In genomic region chr2:110671071-110671624, GRCm38 (mm10) we compare ENCODE assay signal across 24 mouse cellular contexts. TPM values are rescaled to one million over a fixed set of nuclear protein-coding genes. Genes with fewer than 3 reads are reported as not detected.
DNase-seq lines count a peak whose midpoint lies in the region; ATAC-seq lines count a peak whose summit lies in the region.
"Had no signal": no experiment of that assay in that cellular context is flagged by ENCODE, and none has a peak within 500 bp of the region (broad histone marks: within the 10 kb centered on the region; RNA-seq: fewer than 3 reads in every experiment).

No protein-coding gene starts in this region.

- no peak for DNase-seq in frontal cortex, postnatal 25 days (ENCODE audit: low spot score in 2 of 2)
- DNase-seq in left cerebral cortex, adult 11 months (ENCODE audit: low spot score): peak; percentile 7
- DNase-seq in left cerebral cortex, postnatal 4 days: no peak
- peak; percentile 61 for DNase-seq in forelimb bud, embryonic 11.5 days (ENCODE audit: low read depth, low spot score)
- peak; percentile 39 for DNase-seq in telencephalon, adult 2 months (ENCODE audit: low read depth, low spot score)
- DNase-seq in adrenal gland, adult 8-10 months: no peak
- DNase-seq: adrenal gland, postnatal 36 days; cerebellum, adult 11 months; cerebellum, adult 9-11 months; forebrain, postnatal 0 days; gastrocnemius, postnatal 14 days; heart, adult 18-20 months; heart, postnatal 10 days; kidney, adult 9 months; kidney, postnatal 25 days; lung, adult 18-20 months; lung, postnatal 10 days; spleen, adult 18-20 months had no signal

- intact Hi-C loops in left cerebral cortex, postnatal 4 days (cut with DNase I): no loop called here

- ATAC-seq in frontal cortex, adult (ENCODE audit: low TSS enrichment): peak; percentile 94
- ATAC-seq: forebrain, postnatal 0 days; hindbrain, embryonic 16.5 days; intestine, embryonic 16.5 days; liver, embryonic 12.5 days; midbrain, embryonic 16.5 days had no signal

RNA-seq across cellular contexts. Expression of gene Muc15, which starts 50.0 kb away (rescaled TPM):
- under 1 TPM in 1 of 2 experiments, not detected in 1; 0.18 TPM for total RNA-seq in left cerebral cortex, postnatal 4 days (2021)
- total RNA-seq in adrenal gland, adult 8-10 months (2022): not detected
- total RNA-seq: adrenal gland, postnatal 36 days; ES-E14; gastrocnemius, postnatal 14 days; heart, postnatal 10 days had no signal

Comparison
In these comparisons a context has a peak if more than half of its experiments do, and no peak if none do; other contexts are left out.
1. DNase-seq: peak in left cerebral cortex, adult 11 months (single experiment), forelimb bud, embryonic 11.5 days (single experiment) and telencephalon, adult 2 months (single experiment); none in frontal cortex, postnatal 25 days (0 of 2), left cerebral cortex, postnatal 4 days (single experiment) and adrenal gland, adult 8-10 months (single experiment).